Mouse (Mus musculus) R1 (cell line): ENCODE measurements around the gene Zmynd10.

ENCODE experiments used
- DNase-seq: peaks from one replicate; pipeline ENCODE4 v3.0.0-alpha.2; 2018; ENCODE audit warnings: low read depth, low spot score

Zmynd10 gene

GRCm38 (mm10) chr9:107555031-107555457, 7.9 kb downstream of the Zmynd10 start:
- peak; percentile 77 for DNase-seq

GRCm38 (mm10) chr9:107555701-107556100, 8.6 kb downstream of the Zmynd10 start:
- DNase-seq = no peak

- no peak for DNase-seq
These were observed 9.2 kb downstream of the Zmynd10 start for GRCm38 (mm10) chr9:107556346-107556745.

- DNase-seq = peak; percentile 97
These were observed 16.0 kb downstream of the Zmynd10 start, which contains the start of gene Tusc2 for GRCm38 (mm10) chr9:107563029-107563581. Tusc2 (plus strand) TSS chr9:107563255.

GRCm38 (mm10) chr9:107565556-107565955, 18.5 kb downstream of the Zmynd10 start:
- peak; percentile 43 for DNase-seq

- peak; percentile 69 for DNase-seq
These were observed 19.1 kb downstream of the Zmynd10 start for GRCm38 (mm10) chr9:107566041-107566709.

- DNase-seq = no peak
These were observed 19.8 kb downstream of the Zmynd10 start for GRCm38 (mm10) chr9:107566855-107567254.

- DNase-seq = no peak
These were observed 20.7 kb downstream of the Zmynd10 start, which contains the start of gene Hyal2 for GRCm38 (mm10) chr9:107567702-107568319. Hyal2 (plus strand) TSS chr9:107567945.

- DNase-seq = peak; percentile 95
These were observed 21.5 kb downstream of the Zmynd10 start for GRCm38 (mm10) chr9:107568331-107569261.

- DNase-seq = no peak
These were observed 22.2 kb downstream of the Zmynd10 start for GRCm38 (mm10) chr9:107569270-107569669.

- no peak for DNase-seq
These were observed 22.9 kb downstream of the Zmynd10 start for GRCm38 (mm10) chr9:107570016-107570415.

GRCm38 (mm10) chr9:107570845-107571244, 23.7 kb downstream of the Zmynd10 start:
- no peak for DNase-seq

GRCm38 (mm10) chr9:107571534-107572326, 24.6 kb downstream of the Zmynd10 start:
- DNase-seq = no peak

- DNase-seq = no peak
These were observed 25.2 kb downstream of the Zmynd10 start for GRCm38 (mm10) chr9:107572327-107572662.

- DNase-seq = peak; percentile 83
These were observed 26.7 kb downstream of the Zmynd10 start for GRCm38 (mm10) chr9:107573774-107574173.

GRCm38 (mm10) chr9:107575579-107576356, 28.7 kb downstream of the Zmynd10 start:
- peak; percentile 94 for DNase-seq

GRCm38 (mm10) chr9:107576357-107577107, 29.4 kb downstream of the Zmynd10 start, which contains the start of gene Hyal1:
Hyal1 (plus strand) TSS chr9:107576927.
- peak; percentile 90 for DNase-seq

- no peak for DNase-seq
These were observed 30.8 kb downstream of the Zmynd10 start for GRCm38 (mm10) chr9:107577871-107578270.

- no peak for DNase-seq
These were observed 31.5 kb downstream of the Zmynd10 start, which contains the start of gene Naa80 for GRCm38 (mm10) chr9:107578587-107578986. Naa80 (plus strand) TSS chr9:107578887.
